Mouse (Mus musculus) midbrain, postnatal 0 days (tissue): Measurements from ENCODE around the gene AC140267.1. TPM values are rescaled to one million over a fixed set of nuclear protein-coding genes. Genes with fewer than 3 reads are reported as not detected.

Source experiments
- ATAC-seq: fragments of 200-750 bp; cut with Nextera tagmentation; 2 replicates; pipeline ENCODE4 v1.8.0; 2017; ENCODE audit warnings: moderate number of reproducible peaks, mild to moderate bottlenecking, moderate TSS enrichment, moderate library complexity; ENCODE audit not compliant: low FRiP score
- DNase-seq: peaks from one replicate; pipeline ENCODE4 v3.0.0-alpha.2; 2015; ENCODE audit warnings: low spot score
- H3K27ac ChIP-seq: fragments of 300-500 bp; sonication (generic); 2 replicates; pipeline ENCODE4 v1.5.1; 2014; ENCODE audit warnings: low read depth, mild to moderate bottlenecking, low read length, mixed read lengths
- H3K27me3 ChIP-seq: fragments of 300-500 bp; sonication (generic); 2 replicates; pipeline ENCODE4 v1.6.1; 2014; ENCODE audit warnings: low read length, control low read depth, mixed read lengths; ENCODE audit not compliant: insufficient read depth
- H3K36me3 ChIP-seq: fragments of 300-500 bp; sonication (generic); 2 replicates; pipeline ENCODE4 v1.6.1; 2014; ENCODE audit warnings: low read length, control low read depth, mixed read lengths; ENCODE audit not compliant: insufficient read depth
- H3K4me1 ChIP-seq: fragments of 300-500 bp; sonication (generic); 2 replicates; pipeline ENCODE4 v1.6.1; 2014; ENCODE audit warnings: mild to moderate bottlenecking, control low read depth, antibody characterized with exemption, low read length, mixed read lengths; ENCODE audit not compliant: insufficient read depth
- H3K4me2 ChIP-seq: fragments of 300-500 bp; sonication (generic); 2 replicates; pipeline ENCODE4 v1.6.1; 2014; ENCODE audit warnings: low read depth, mild to moderate bottlenecking, low read length, mixed read lengths; ENCODE audit not compliant: poor library complexity, severe bottlenecking
- H3K4me3 ChIP-seq: fragments of 300-500 bp; sonication (generic); 2 replicates; pipeline ENCODE4 v1.5.1; 2014; ENCODE audit warnings: low read depth, mild to moderate bottlenecking, low read length, moderate library complexity
- H3K9ac ChIP-seq: fragments of 300-500 bp; sonication (generic); replicated peaks from 2 replicates; pipeline ENCODE4 v1.6.1; 2014; ENCODE audit warnings: mild to moderate bottlenecking, low read length, moderate library complexity, mixed read lengths; ENCODE audit not compliant: poor library complexity, severe bottlenecking
- H3K9me3 ChIP-seq: fragments of 300-500 bp; sonication (generic); 2 replicates; pipeline ENCODE4 v1.6.1; 2016; ENCODE audit warnings: low read length, control low read depth
- CTCF ChIP-seq: IDR thresholded peaks from 2 replicates; pipeline ENCODE4 v1.5.1; 2016; ENCODE audit warnings: antibody characterized with exemption, mild to moderate bottlenecking
- WGBS: fragments of 180-500 bp; shearing (Covaris S2); extraction: QIAGEN DNeasy Blood & Tissue Kit; methylation state at CpG from one replicate; pipeline ENCODE4 v1.1.7; 2014; 5-methylcytosine and 5-hydroxymethylcytosine counted together
- polyA plus RNA-seq: library from polyadenylated mRNA; unstranded; fragments of >200 nt; fragmentation: Nextera tagmentation; extraction: Ambion mirVana; gene quantifications from 2 replicates; pipeline ENCODE4 v1.2.1, GENCODE M21; 2015
- total RNA-seq: library from RNA; depleted of rRNA; stranded (reverse); fragments of >200 nt; gene quantifications from 2 replicates; pipeline ENCODE4 v1.2.3, GENCODE M21; 2014

AC140267.1 gene
- total and polyA plus RNA-seq, 2 experiments from 2014 or later: 5.6 TPM; not detected in 1

DNA sequence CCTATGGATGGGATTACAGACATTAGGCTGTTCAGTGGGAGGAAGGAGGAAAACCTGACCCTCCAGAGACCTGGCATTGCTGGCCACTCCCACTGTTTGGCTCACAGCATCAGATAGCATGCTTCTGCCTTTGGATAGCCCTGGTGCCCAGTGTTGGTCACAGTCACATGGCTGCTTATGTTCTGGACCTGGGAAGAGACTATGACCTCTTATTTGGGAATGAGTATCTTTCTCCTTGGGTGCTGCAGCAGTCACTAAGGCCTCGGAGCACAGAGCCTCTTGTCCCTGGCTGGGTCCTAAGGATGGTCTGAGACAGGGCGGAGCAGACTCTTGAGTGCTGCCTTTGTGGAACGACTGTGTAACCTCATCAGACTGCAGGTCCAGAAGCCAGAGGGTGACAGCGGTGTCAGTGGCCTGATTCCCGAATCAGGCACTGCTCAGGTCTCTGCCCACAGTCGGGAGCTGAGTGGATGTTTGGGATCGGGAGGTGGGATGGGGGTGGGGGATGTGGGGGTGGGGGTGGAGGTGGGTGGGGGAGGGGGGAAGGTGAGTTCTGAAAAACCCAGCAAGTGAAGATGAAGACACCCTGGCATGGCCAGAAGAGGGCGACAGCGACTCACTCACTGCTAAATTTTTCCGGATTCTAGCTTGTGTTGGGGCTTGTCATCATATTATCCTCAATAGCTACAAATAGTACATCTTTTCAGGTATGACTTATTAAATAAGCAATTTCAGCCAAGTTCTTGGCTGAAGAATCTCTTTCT is 19.7 kb upstream of the AC140267.1 start:
- no peak overlapping the region for H3K9ac ChIP-seq
- H3K4me2 ChIP-seq: no peak overlapping the region
- no peak overlapping the region for H3K4me3 ChIP-seq
- H3K4me1 ChIP-seq: no peaks in the 10 kb centered on the region
- peak; percentile 63 for DNase-seq
- H3K9me3 ChIP-seq: no peaks in the 10 kb centered on the region
- peaks cover 21% of the 10 kb centered on the region for H3K36me3 ChIP-seq
- ATAC-seq: no peak
- WGBS: 15% methylated on average over 10 of the region's 10 CpGs
- H3K27ac ChIP-seq: no peak overlapping the region; the same call in 1 of the 2 replicates
- TF ChIP-seq CTCF: peak; percentile 65
- no peaks in the 10 kb centered on the region for H3K27me3 ChIP-seq

DNA sequence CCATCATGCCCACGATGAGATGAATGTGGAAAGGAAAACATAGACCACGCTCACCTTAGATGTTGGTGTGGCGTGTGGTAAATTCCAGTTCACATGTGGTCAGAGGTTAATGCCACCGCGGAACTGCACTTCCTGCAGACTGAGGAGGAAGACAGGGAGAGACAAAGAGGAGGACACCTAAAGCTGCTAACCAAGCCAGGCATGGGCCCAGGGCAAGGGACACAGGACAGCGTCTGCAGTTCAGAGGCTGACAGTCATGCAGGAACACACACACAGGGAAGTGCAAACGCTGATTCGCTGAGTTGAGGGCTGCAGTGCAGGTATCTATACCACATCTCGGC is 19.2 kb upstream of the AC140267.1 start:
- H3K27me3 ChIP-seq: no peaks in the 10 kb centered on the region
- 69% methylated on average over 9 of the region's 9 CpGs for WGBS
- ATAC-seq (no peak), DNase-seq (no peak)
- no peak overlapping the region for H3K27ac ChIP-seq
- peaks cover 16% of the 10 kb centered on the region for H3K36me3 ChIP-seq
- H3K4me3 ChIP-seq: no peak overlapping the region
- H3K4me1 ChIP-seq: no peaks in the 10 kb centered on the region
- no peaks in the 10 kb centered on the region for H3K9me3 ChIP-seq
- no peak overlapping the region for H3K4me2 ChIP-seq
- TF ChIP-seq CTCF: no peak
- no peak overlapping the region for H3K9ac ChIP-seq

DNA sequence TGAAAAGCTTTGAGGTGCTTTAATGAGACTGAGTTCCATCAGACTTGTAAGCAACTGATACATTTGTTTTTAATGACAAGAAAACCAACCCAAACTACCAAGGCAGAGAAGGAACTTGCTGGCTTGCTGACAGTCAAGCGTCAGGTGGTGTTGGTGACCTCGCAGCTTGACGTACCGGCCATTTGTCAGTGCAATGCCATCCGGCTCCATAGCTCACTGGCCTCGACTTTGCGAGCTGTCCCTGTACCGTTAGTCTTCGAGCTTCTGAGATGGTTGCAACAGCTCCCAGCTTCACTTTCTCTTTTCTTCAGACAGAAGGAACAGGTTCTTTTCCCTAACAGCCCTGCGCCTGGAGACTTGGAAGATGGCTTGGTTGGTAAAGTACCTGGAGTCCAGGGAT is 18.2 kb upstream of the AC140267.1 start:
- Histone ChIP-seq H3K36me3 (peaks cover 6% of the 10 kb centered on the region), H3K9ac (no peak overlapping the region), H3K4me1 (no peaks in the 10 kb centered on the region), H3K4me3 (no peak overlapping the region), H3K27ac (no peak overlapping the region), H3K27me3 (no peaks in the 10 kb centered on the region), H3K4me2 (no peak overlapping the region), H3K9me3 (no peaks in the 10 kb centered on the region)
- ATAC-seq (no peak), DNase-seq (no peak)
- 92% methylated on average over 10 of the region's 10 CpGs for WGBS
- TF ChIP-seq CTCF: no peak

- Histone ChIP-seq H3K36me3 (no peaks in the 10 kb centered on the region), H3K9me3 (no peaks in the 10 kb centered on the region), H3K4me2 (peak overlapping the region; percentile 22; the same call in 1 of the 2 replicates), H3K4me3 (no peak overlapping the region), H3K27me3 (no peaks in the 10 kb centered on the region), H3K4me1 (no peaks in the 10 kb centered on the region), H3K27ac (no peak overlapping the region), H3K9ac (no peak overlapping the region)
- no peak for TF ChIP-seq CTCF
- 49% methylated on average over 14 of the region's 14 CpGs for WGBS
- ATAC-seq: no peak
- no peak for DNase-seq
Observed at GRCm38 (mm10) chr15:80219211-80219610, 16.4 kb upstream of the AC140267.1 start.

- H3K9ac ChIP-seq: no peak overlapping the region
- H3K4me1 ChIP-seq: no peaks in the 10 kb centered on the region
- no peak for TF ChIP-seq CTCF
- WGBS: 72% methylated on average over 4 of the region's 4 CpGs
- H3K27me3 ChIP-seq: no peaks in the 10 kb centered on the region
- no peak overlapping the region for H3K27ac ChIP-seq
- no peaks in the 10 kb centered on the region for H3K36me3 ChIP-seq
- H3K4me3 ChIP-seq: no peak overlapping the region
- no peaks in the 10 kb centered on the region for H3K9me3 ChIP-seq
- DNase-seq (no peak), ATAC-seq (no peak)
- H3K4me2 ChIP-seq: no peak overlapping the region
Observed at GRCm38 (mm10) chr15:80219705-80220657, 15.7 kb upstream of the AC140267.1 start.

DNA sequence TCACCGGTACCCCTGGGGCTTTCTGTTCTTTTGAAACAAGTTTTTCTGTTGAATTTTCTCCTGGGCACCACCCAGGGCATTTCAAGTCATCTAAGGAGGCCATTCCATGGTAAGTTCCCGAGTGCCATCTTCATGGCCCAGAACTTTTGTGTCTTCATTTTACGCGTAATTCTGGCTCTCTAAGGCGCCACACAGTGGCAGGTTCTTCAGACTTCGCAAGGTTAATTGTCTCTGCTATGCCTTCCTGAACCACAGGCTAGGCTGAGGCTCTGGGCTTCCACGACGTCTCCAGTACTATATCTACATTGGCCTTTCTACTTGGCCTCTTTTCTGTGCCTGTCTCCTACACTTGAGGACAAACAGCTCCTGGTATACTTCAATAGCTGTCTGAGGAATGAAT is 14.6 kb upstream of the AC140267.1 start:
- Histone ChIP-seq H3K9ac (no peak overlapping the region), H3K36me3 (no peaks in the 10 kb centered on the region), H3K9me3 (no peaks in the 10 kb centered on the region), H3K4me1 (no peaks in the 10 kb centered on the region), H3K4me3 (no peak overlapping the region), H3K27me3 (no peaks in the 10 kb centered on the region), H3K4me2 (no peak overlapping the region), H3K27ac (no peak overlapping the region)
- peak; percentile 39 for TF ChIP-seq CTCF
- ATAC-seq (no peak), DNase-seq (no peak)
- 64% methylated on average over 8 of the region's 8 CpGs for WGBS
